16 mouse cellular contexts compared by ENCODE assay signal in the genomic region with DNA sequence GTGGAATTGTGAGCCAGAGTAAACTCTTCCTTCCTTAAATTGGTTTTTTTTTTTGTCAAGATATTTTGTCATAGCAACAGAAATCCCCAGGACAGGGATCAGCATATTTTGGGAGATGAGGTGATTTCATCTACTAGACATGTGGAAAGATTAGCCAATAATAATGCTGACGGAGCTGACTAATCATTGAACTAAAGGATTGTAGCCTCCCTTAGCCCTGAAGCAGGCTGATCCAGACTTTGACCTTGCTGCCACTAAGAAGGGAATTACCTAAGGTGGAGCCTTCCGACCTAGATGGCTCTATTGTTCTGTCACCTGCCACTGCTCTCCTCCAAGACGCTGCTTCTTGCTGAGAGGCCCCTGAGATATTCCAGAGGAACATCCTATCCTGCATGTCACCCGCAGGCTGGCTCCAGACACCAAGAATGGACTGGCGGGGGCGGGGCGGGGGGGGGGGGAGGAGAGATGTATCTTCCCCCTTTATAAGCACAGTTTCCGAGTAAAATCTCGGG.
"Had no signal": no experiment of that assay in that cellular context is flagged by ENCODE, and none has a peak within 500 bp of the region (broad histone marks: within the 10 kb centered on the region; RNA-seq: fewer than 3 reads in every experiment).

No protein-coding gene starts in this region.

- DNase-seq: kidney, postnatal 4 days; left cerebral cortex, postnatal 4 days; lung, embryonic 14.5 days; lung, postnatal 10 days; lung, postnatal 4 days; midbrain, embryonic 14.5 days; right cerebral cortex, adult 18-20 months; right cerebral cortex, postnatal 4 days; spleen, adult 18-20 months; thymus, postnatal 36 days had no signal

- H3K9me3 ChIP-seq: limb, embryonic 13.5 days; midbrain, embryonic 10.5 days; neural tube, embryonic 15.5 days; stomach, embryonic 15.5 days had no signal

- H3K27me3 ChIP-seq: limb, embryonic 13.5 days; neural tube, embryonic 15.5 days; stomach, embryonic 15.5 days had no signal

- H3K27ac ChIP-seq: limb, embryonic 13.5 days; midbrain, embryonic 10.5 days; neural tube, embryonic 15.5 days; stomach, embryonic 15.5 days had no signal

- H3K9ac ChIP-seq: limb, embryonic 13.5 days; lung, embryonic 14.5 days; neural tube, embryonic 15.5 days; stomach, embryonic 15.5 days had no signal

- H3K36me3 ChIP-seq: limb, embryonic 13.5 days; midbrain, embryonic 10.5 days; neural tube, embryonic 15.5 days; stomach, embryonic 15.5 days had no signal

- H3K4me1 ChIP-seq: stomach, embryonic 15.5 days had no signal

- H3K4me2 ChIP-seq: limb, embryonic 13.5 days; liver, embryonic 11.5 days; lung, embryonic 14.5 days; neural tube, embryonic 15.5 days; stomach, embryonic 15.5 days had no signal

- H3K4me3 ChIP-seq: limb, embryonic 13.5 days; midbrain, embryonic 10.5 days; myocyte; neural tube, embryonic 15.5 days; stomach, embryonic 15.5 days had no signal
